Mouse (Mus musculus) midbrain, embryonic 13.5 days (tissue): Measurements from ENCODE around the gene Sgk2. TPM values are rescaled to one million over a fixed set of nuclear protein-coding genes. Genes with fewer than 3 reads are reported as not detected.
A peak's percentile ranks its signal among the peaks of the same experiment; 100 is the strongest.

Experiments
- ATAC-seq: fragments of 200-750 bp; cut with Nextera tagmentation; 2 replicates; pipeline ENCODE4 v1.8.0; 2017; ENCODE audit warnings: mild to moderate bottlenecking, moderate TSS enrichment, moderate library complexity
- H3K27ac ChIP-seq: fragments of 300-500 bp; sonication (generic); 2 replicates; pipeline ENCODE4 v1.5.1; 2015; ENCODE audit warnings: inconsistent platforms, mild to moderate bottlenecking, moderate library complexity
- H3K27me3 ChIP-seq: fragments of 300-500 bp; sonication (generic); 2 replicates; pipeline ENCODE4 v1.6.1; 2015; ENCODE audit warnings: mild to moderate bottlenecking, inconsistent platforms
- H3K36me3 ChIP-seq: fragments of 300-500 bp; sonication (generic); 2 replicates; pipeline ENCODE4 v1.6.1; 2015; ENCODE audit warnings: mild to moderate bottlenecking, inconsistent platforms
- H3K4me1 ChIP-seq: fragments of 300-500 bp; sonication (generic); replicated peaks from 2 replicates; pipeline ENCODE4 v1.6.1; 2015; ENCODE audit warnings: inconsistent platforms
- H3K4me2 ChIP-seq: fragments of 300-500 bp; sonication (generic); replicated peaks from 2 replicates; pipeline ENCODE4 v1.6.1; 2015; ENCODE audit warnings: moderate library complexity, mild to moderate bottlenecking, inconsistent platforms
- H3K4me3 ChIP-seq: fragments of 300-500 bp; sonication (generic); replicated peaks from 2 replicates; pipeline ENCODE4 v1.5.1; 2015; ENCODE audit warnings: mild to moderate bottlenecking, inconsistent platforms
- H3K9ac ChIP-seq: fragments of 300-500 bp; sonication (generic); replicated peaks from 2 replicates; pipeline ENCODE4 v1.6.1; 2015; ENCODE audit warnings: mild to moderate bottlenecking, inconsistent platforms
- H3K9me3 ChIP-seq: fragments of 300-500 bp; sonication (generic); 2 replicates; pipeline ENCODE4 v1.6.1; 2016; ENCODE audit warnings: mild to moderate bottlenecking, inconsistent platforms
- WGBS: fragments of 180-500 bp; shearing (Covaris S2); methylation state at CpG from one replicate; pipeline ENCODE4 v1.1.7; 2015; 5-methylcytosine and 5-hydroxymethylcytosine counted together
- polyA plus RNA-seq: library from polyadenylated mRNA; unstranded; fragments of >200 nt; fragmentation: Nextera tagmentation; extraction: Ambion mirVana; gene quantifications from 2 replicates; pipeline ENCODE4 v1.2.1, GENCODE M21; 2015

Gene Sgk2
- polyA plus RNA-seq, 1 experiment from 2014 or later = not detected

DNA sequence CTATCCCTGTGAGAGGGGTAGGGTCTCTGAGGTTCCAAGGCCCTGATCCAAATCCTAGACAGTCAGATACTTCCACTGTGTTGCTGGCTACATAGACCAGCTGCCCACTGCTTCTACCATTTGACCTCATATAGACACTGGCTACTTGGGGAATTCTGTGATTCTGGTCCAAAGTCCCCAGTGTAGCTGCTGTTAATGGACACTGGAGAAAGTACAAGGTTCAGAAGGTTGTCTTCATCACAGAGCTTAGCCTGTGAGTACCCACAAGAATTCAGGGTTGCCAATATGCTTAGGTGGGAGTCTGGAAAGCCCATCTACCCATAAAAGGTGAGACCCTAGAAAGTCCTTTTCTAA is 4.9 kb downstream of the Sgk2 start:
- Histone ChIP-seq H3K27ac (no peak overlapping the region), H3K4me2 (no peak overlapping the region), H3K27me3 (no peaks in the 10 kb centered on the region; the same call in 1 of the 2 replicates), H3K4me1 (no peaks in the 10 kb centered on the region), H3K9ac (no peak overlapping the region), H3K4me3 (no peak overlapping the region), H3K36me3 (no peaks in the 10 kb centered on the region), H3K9me3 (no peaks in the 10 kb centered on the region)
- ATAC-seq = no peak

DNA sequence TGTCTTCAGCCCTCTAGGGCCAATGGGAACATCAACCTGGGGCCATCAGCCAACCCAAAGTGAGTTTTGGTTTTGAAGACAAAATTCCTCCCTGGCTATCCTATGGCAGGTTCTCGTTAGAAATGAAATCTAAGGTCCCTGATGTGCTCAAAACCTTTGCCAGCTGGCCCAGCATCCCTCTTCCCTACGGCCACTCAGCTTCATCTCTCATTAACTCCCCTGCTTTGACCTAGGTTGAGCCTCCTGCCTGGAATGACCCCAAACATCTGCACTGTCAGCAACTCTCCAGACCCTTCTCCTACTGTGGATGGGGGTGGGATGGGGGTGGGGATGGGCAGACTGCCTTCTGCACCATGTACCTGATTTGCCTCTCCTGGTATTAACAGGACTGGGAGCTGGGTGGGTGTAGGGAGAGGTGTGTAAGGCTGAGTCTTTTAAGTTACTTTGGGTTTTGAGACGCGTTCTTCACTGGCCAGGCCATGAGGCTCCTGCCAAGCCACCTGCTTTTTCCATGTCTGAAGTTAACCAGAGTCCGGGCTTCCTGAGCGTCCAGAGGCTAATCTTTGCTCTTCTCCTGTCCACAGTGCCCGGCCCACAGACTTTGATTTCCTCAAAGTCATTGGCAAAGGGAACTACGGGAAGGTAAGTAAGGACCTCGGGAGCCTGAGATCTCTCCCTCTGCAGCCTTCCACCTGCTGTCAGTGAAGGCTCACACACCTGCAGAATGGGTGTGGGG is 6.9 kb downstream of the Sgk2 start:
- no peaks in the 10 kb centered on the region for H3K9me3 ChIP-seq
- no peaks in the 10 kb centered on the region; the same call in 1 of the 2 replicates for H3K27me3 ChIP-seq
- H3K4me3 ChIP-seq = no peak overlapping the region
- no peak for ATAC-seq
- no peak overlapping the region for H3K4me2 ChIP-seq
- no peak overlapping the region for H3K9ac ChIP-seq
- H3K36me3 ChIP-seq = no peaks in the 10 kb centered on the region
- peaks cover 4% of the 10 kb centered on the region; the same call in 1 of the 2 replicates for H3K4me1 ChIP-seq
- 79% methylated on average over 9 of the region's 9 CpGs for WGBS
- no peak overlapping the region for H3K27ac ChIP-seq

DNA sequence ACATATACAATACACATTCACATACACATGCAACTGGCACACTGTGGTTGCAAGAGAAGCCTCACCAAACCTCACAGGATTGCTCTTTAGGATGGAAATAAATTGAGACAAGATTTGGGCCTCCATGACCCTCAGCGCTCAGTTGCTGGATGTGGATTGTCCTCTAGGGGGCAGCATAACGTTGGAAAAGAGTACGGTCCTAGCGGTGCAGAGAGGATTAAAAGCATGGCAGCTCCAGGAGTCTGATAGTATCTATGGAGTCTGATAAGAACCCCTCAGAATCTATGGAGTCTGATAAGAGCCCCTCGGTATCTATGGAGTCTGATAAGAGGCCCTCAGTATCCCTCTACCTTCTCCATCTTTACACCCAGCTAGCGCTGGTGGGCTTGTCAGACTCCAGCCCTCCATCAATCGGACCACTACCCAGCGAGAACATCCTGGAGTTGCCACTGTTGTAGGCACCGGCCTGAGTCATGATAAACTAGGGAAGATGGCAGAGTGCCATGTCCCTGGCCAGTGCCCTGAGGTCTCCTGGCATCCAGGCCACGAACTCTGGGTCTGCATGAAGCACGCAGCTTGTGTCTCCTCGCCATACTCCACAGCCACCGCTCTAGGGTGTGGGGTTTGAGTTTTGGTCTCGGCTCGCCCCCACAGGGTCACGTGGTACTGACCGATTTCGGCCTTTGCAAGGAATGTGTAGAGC is 11.5 kb downstream of the Sgk2 start:
- no peak overlapping the region for H3K9ac ChIP-seq
- H3K27me3 ChIP-seq = 0 out of 2 replicates have a peak, but pooled peaks cover 5% of the 10 kb centered on the region
- H3K36me3 ChIP-seq = no peaks in the 10 kb centered on the region
- peak; percentile 78 for ATAC-seq
- peak overlapping the region; percentile 5; the same call in 1 of the 2 replicates for H3K4me3 ChIP-seq
- H3K4me1 ChIP-seq = peaks cover 5% of the 10 kb centered on the region; the same call in 1 of the 2 replicates
- H3K4me2 ChIP-seq = peak overlapping the region; percentile 41
- WGBS = 33% methylated on average over 18 of the region's 18 CpGs
- no peaks in the 10 kb centered on the region for H3K9me3 ChIP-seq
- H3K27ac ChIP-seq = no peak overlapping the region

DNA sequence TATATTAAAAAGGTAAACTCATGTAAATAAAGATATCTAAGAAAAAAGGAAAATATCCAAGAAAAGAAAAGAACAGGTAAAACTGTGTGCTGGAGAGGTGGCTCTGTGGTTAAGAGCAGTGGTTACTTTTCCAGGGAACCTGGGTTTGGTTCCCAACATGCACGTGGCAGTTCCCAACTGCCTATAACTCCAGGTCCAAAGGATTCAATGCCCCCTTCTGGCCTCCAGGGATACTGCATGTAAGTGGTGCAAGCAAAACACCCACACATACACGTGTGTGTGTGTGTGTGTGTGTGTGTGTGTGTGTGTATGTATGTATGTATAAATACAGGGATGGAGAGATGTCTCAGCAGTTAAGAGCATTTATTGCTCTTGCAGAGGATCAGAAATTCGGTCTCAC is 12.6 kb downstream of the Sgk2 start:
- Histone ChIP-seq H3K27me3 (0 out of 2 replicates have a peak, but pooled peaks cover 5% of the 10 kb centered on the region), H3K27ac (no peak overlapping the region), H3K9ac (no peak overlapping the region), H3K4me3 (no peak overlapping the region), H3K9me3 (no peaks in the 10 kb centered on the region), H3K4me2 (no peak overlapping the region), H3K4me1 (peaks cover 5% of the 10 kb centered on the region; the same call in 1 of the 2 replicates), H3K36me3 (no peaks in the 10 kb centered on the region)
- 37% methylated on average over 3 of the region's 3 CpGs for WGBS
- no peak for ATAC-seq

DNA sequence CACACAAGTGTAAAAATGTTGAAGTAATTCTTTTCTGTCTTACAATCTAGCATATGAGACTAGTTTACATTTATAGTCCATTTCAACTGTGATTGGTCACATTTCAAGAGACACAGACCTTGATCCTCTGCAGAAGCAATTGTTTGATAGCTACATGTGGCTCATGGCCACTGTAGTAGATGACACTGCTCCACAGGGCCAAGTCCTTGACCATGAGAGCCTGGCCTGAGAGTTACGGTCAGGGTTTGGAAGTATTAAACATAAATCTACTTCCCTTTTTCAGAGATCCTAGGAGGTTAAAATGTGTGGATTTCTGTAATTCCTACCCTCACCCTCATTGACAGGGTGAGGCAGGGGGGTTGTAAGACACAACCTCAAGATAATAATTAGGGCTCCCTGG is 13.9 kb downstream of the Sgk2 start:
- H3K4me1 ChIP-seq = peaks cover 5% of the 10 kb centered on the region; the same call in 1 of the 2 replicates
- ATAC-seq = no peak
- H3K27ac ChIP-seq = no peak overlapping the region
- H3K9ac ChIP-seq = no peak overlapping the region
- 89% methylated on average over 1 of the region's 1 CpGs for WGBS
- H3K4me2 ChIP-seq = no peak overlapping the region
- H3K36me3 ChIP-seq = no peaks in the 10 kb centered on the region
- no peak overlapping the region for H3K4me3 ChIP-seq
- H3K27me3 ChIP-seq = 0 out of 2 replicates have a peak, but pooled peaks cover 5% of the 10 kb centered on the region
- no peaks in the 10 kb centered on the region for H3K9me3 ChIP-seq

DNA sequence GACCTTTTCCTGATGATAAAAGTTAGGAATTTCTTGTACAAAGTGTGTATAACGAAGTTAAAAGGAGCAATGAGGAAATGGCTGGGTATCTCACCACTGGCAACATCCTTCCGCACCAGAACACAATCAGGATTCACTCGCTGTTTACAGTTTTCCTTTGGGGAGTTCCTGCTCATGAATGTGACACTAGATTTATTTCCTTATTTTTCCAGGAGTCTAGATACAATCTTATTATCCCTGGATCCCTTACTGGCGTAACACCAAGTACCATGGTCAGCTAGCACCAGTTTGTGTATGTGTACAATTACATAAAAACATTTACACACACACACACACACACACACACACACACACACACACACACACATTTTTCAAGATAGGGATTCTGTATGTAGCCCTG is 20.2 kb downstream of the Sgk2 start:
- H3K9ac ChIP-seq = no peak overlapping the region
- H3K9me3 ChIP-seq = no peaks in the 10 kb centered on the region
- H3K4me1 ChIP-seq = no peaks in the 10 kb centered on the region
- no peak overlapping the region for H3K4me2 ChIP-seq
- no peak for ATAC-seq
- no peak overlapping the region for H3K4me3 ChIP-seq
- WGBS = 82% methylated on average over 4 of the region's 4 CpGs
- H3K27ac ChIP-seq = no peak overlapping the region
- no peaks in the 10 kb centered on the region for H3K36me3 ChIP-seq
- H3K27me3 ChIP-seq = no peaks in the 10 kb centered on the region

DNA sequence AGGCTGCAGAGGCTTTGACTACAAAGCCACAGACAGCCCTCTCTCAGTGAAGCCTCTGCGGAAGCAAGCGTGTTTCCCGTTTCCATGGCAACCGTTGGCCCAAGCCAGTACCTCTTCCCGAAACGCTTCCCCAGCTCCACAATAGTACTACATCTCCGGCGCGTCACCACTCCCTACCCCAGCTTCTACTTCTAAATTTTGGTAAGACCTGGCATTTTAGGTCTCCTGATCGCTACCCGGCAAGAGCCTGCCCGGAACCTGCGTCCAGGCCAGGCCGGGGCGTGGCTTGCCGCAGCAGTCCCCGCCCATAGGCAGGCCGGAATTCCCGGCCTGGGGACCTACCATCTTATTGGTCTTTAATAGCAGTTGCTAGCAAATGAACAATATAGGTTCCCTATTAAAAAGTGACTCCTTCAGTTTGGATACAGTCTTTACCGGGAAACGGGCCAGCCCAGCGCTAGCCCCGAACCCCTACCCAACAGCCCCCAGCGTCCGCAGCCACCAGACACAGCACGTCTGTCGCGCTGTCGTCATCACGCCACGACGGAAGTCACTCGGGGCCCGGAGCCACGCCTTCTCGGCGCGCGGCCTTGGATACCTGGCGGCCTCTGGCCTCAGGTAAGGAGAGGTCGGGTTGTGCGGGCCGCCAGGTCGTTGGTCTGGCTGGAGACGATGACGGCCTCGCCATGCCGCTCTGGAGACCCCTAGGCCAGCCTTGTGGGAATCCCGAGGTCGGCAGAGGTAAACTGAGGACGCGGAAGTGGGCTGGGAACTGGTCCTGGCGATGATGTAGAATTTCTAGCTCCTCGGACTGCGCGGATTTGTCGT is 30.0 kb downstream of the Sgk2 start, which contains the start of gene Ift52:
Ift52 (plus strand) TSS at position 439 of the 828 bp plus-strand sequence.
- Histone ChIP-seq H3K27me3 (no peaks in the 10 kb centered on the region), H3K27ac (peak within 1 kb of the TSS; percentile 68), H3K9me3 (no peaks in the 10 kb centered on the region), H3K4me1 (peaks cover 13% of the 10 kb centered on the region), H3K4me3 (peak within 1 kb of the TSS; percentile 89), H3K4me2 (peak within 1 kb of the TSS; percentile 62), H3K36me3 (no peaks in the 10 kb centered on the region), H3K9ac (peak within 1 kb of the TSS; percentile 84)
- under 1% methylated on average over 57 of the region's 57 CpGs for WGBS
- peak; percentile 97 for ATAC-seq

DNA sequence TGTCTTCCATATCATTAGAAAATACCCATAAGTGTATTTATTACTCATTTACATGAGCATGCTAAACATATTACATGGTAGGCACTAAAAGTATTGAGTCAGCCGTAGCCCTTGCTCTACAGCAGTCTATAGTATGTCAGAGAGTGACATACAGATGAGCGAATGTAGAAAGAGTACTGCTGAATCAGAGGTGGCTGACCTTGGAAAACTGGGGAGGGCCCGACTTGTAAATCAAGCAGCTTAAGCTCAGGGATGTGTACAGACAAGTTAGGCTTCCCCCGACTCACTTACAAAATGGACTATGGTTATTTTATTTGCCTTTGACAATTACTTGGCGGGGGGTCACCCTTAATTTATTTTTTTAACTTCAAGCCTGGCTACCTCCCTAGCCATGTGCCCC is 44.2 kb downstream of the Sgk2 start:
- Histone ChIP-seq H3K27ac (no peak overlapping the region), H3K36me3 (peaks cover 93% of the 10 kb centered on the region), H3K9ac (no peak overlapping the region), H3K9me3 (no peaks in the 10 kb centered on the region), H3K4me3 (no peak overlapping the region), H3K4me1 (no peaks in the 10 kb centered on the region), H3K27me3 (no peaks in the 10 kb centered on the region), H3K4me2 (no peak overlapping the region)
- 91% methylated on average over 5 of the region's 5 CpGs for WGBS
- ATAC-seq = no peak

DNA sequence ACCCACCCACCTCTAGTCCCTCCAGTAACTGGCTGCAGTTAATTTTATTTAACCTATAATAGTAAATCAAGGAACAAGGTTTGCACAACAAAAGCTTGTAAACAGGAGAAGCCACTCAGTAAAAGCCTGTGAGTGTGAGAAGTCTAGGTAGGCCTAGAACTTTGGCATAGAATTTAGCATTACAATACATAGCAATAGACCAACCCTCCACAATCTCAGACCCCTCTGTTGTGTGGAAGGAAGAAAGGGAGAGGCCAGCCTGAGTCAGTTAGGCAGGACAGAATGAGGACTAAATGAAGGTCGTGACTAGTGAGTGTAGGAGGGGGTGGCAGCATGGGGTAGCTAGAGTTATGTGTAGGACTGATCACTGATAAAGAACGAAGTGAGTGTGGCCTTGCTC is 44.6 kb downstream of the Sgk2 start:
- Histone ChIP-seq H3K36me3 (peaks cover 93% of the 10 kb centered on the region), H3K9ac (no peak overlapping the region), H3K4me2 (no peak overlapping the region), H3K4me1 (no peaks in the 10 kb centered on the region), H3K9me3 (no peaks in the 10 kb centered on the region), H3K27ac (no peak overlapping the region), H3K4me3 (no peak overlapping the region), H3K27me3 (no peaks in the 10 kb centered on the region)
- no peak for ATAC-seq
- WGBS = 89% methylated on average over 2 of the region's 2 CpGs

DNA sequence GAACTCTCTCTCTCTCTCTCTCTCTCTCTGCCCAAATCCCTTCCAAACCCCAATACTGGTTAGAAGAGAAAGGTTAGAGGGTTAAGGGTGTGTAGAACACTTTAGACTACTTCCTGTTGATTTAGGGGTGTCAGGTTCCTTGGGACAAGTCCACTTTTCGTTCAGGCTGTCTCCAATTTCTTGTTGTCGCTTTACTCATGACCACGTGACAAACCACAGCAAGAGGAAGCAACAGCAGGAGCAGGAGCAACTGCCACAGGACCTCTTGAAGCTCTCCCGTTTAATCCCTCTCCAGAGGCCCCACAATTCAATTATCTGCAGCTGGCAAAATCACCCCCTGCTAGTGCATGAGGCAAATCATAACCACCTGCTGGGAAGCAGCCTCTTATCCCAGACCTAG is 45.5 kb downstream of the Sgk2 start:
- ATAC-seq = no peak

DNA sequence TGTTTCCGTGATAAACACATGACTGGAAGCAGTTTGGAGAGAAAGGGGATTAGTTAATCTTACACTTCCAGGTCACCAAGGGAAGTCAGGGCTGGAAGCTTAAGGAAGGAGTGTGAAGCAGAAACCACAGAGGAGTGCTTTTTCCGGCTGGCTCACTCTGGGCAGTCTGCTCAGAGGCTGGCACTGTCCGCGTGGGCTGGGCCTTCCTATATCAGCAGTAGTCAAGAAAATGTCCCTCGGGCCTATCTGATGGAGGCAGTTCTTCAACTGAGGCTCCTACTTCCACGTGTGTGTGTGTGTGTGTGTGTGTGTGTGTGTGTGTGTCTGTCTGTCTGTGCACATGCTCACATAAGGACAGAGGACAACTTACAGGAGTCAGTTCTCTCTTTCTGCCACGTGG is 52.8 kb downstream of the Sgk2 start:
- no peak overlapping the region for H3K27ac ChIP-seq
- no peaks in the 10 kb centered on the region for H3K4me1 ChIP-seq
- H3K27me3 ChIP-seq = no peaks in the 10 kb centered on the region
- H3K4me2 ChIP-seq = no peak overlapping the region
- no peaks in the 10 kb centered on the region for H3K9me3 ChIP-seq
- peaks cover 89% of the 10 kb centered on the region for H3K36me3 ChIP-seq
- H3K9ac ChIP-seq = no peak overlapping the region
- H3K4me3 ChIP-seq = no peak overlapping the region
- ATAC-seq = no peak
- 92% methylated on average over 7 of the region's 7 CpGs for WGBS

More for the DNA sequence above, 45.5 kb downstream of the Sgk2 start:
- Histone ChIP-seq H3K4me3 (no peak overlapping the region), H3K4me1 (no peaks in the 10 kb centered on the region), H3K27me3 (no peaks in the 10 kb centered on the region), H3K9ac (no peak overlapping the region), H3K4me2 (no peak overlapping the region), H3K27ac (no peak overlapping the region), H3K9me3 (no peaks in the 10 kb centered on the region), H3K36me3 (peaks cover 92% of the 10 kb centered on the region)
- WGBS = 37% methylated on average over 4 of the region's 4 CpGs

DNA sequence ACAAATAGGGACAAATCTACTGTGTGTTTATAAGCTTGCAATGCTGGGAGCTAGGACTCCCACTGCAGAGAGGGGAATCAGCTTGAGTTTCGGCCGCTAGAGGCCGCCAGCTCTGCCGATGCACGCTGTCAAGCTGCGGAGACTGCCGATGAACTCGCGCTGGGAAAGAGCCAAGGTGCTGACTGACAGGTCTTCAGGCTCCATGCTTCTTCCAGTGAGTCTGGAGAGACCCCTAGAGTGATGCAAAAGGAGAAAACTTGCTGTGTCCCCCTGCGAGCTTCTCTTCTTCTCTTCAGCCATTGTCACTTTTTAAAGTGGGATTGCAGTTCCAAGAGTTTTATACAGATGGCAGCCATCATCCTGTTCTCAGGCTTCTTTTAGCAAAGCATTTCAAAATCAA is 61.0 kb downstream of the Sgk2 start:
- Histone ChIP-seq H3K27ac (no peak overlapping the region), H3K36me3 (peaks cover 43% of the 10 kb centered on the region), H3K4me2 (peak overlapping the region; percentile 44), H3K9ac (no peak overlapping the region), H3K4me3 (no peak overlapping the region; the same call in 1 of the 2 replicates), H3K9me3 (no peaks in the 10 kb centered on the region), H3K4me1 (0 out of 2 replicates have a peak, but pooled peaks cover 3% of the 10 kb centered on the region), H3K27me3 (no peaks in the 10 kb centered on the region)
- ATAC-seq = peak; percentile 74
- WGBS = 5% methylated on average over 10 of the region's 10 CpGs
